Mouse (Mus musculus) embryonic facial prominence, embryonic 15.5 days (tissue): Measurements from ENCODE around the gene Bax. TPM values are rescaled to one million over a fixed set of nuclear protein-coding genes. Genes with fewer than 3 reads are reported as not detected.
A peak's percentile ranks its signal among the peaks of the same experiment; 100 is the strongest.

Experiments
- ATAC-seq: fragments of 200-750 bp; cut with Nextera tagmentation; 2 replicates; pipeline ENCODE4 v1.8.0; 2017; ENCODE audit warnings: low read depth, moderate TSS enrichment; ENCODE audit not compliant: insufficient number of reproducible peaks, low FRiP score, low TSS enrichment
- H3K27ac ChIP-seq: fragments of 300-500 bp; sonication (generic); replicated peaks from 2 replicates; pipeline ENCODE4 v1.5.1; 2015; ENCODE audit warnings: mild to moderate bottlenecking, inconsistent platforms
- H3K27me3 ChIP-seq: fragments of 300-500 bp; sonication (generic); 2 replicates; pipeline ENCODE4 v1.6.1; 2015; ENCODE audit warnings: inconsistent platforms
- H3K36me3 ChIP-seq: fragments of 300-500 bp; sonication (generic); 2 replicates; pipeline ENCODE4 v1.6.1; 2015; ENCODE audit warnings: mild to moderate bottlenecking, inconsistent platforms
- H3K4me1 ChIP-seq: fragments of 300-500 bp; sonication (generic); 2 replicates; pipeline ENCODE4 v1.6.1; 2015; ENCODE audit warnings: inconsistent platforms
- H3K4me2 ChIP-seq: fragments of 300-500 bp; sonication (generic); replicated peaks from 2 replicates; pipeline ENCODE4 v1.6.1; 2015; ENCODE audit warnings: mild to moderate bottlenecking, inconsistent platforms
- H3K4me3 ChIP-seq: fragments of 300-500 bp; sonication (generic); replicated peaks from 2 replicates; pipeline ENCODE4 v1.5.1; 2015; ENCODE audit warnings: mild to moderate bottlenecking, inconsistent platforms
- H3K9ac ChIP-seq: fragments of 300-500 bp; sonication (generic); 2 replicates; pipeline ENCODE4 v1.6.1; 2015; ENCODE audit warnings: inconsistent platforms
- H3K9me3 ChIP-seq: fragments of 300-500 bp; sonication (generic); replicated peaks from 2 replicates; pipeline ENCODE4 v1.6.1; 2016; ENCODE audit warnings: inconsistent platforms
- WGBS: fragments of 180-500 bp; shearing (Covaris S2); methylation state at CpG from one replicate; pipeline ENCODE4 v1.1.7; 2015; 5-methylcytosine and 5-hydroxymethylcytosine counted together
- polyA plus RNA-seq: library from polyadenylated mRNA; unstranded; fragments of >200 nt; fragmentation: Nextera tagmentation; extraction: Ambion mirVana; gene quantifications from 2 replicates; pipeline ENCODE4 v1.2.1, GENCODE M21; 2015

The Bax gene
- polyA plus RNA-seq, 1 experiment from 2014 or later = 156 TPM

- peak overlapping the region; percentile 72 for H3K9ac ChIP-seq
- H3K36me3 ChIP-seq = peaks cover 28% of the 10 kb centered on the region
- H3K4me3 ChIP-seq = peak overlapping the region; percentile 83
- H3K27me3 ChIP-seq = no peaks in the 10 kb centered on the region
- H3K27ac ChIP-seq = peak overlapping the region; percentile 89
- peak; percentile 1; the same call in 1 of the 2 replicates for ATAC-seq
- H3K9me3 ChIP-seq = no peaks in the 10 kb centered on the region
- WGBS = 2% methylated on average over 16 of the region's 16 CpGs
- peaks cover 50% of the 10 kb centered on the region for H3K4me1 ChIP-seq
- peak overlapping the region; percentile 94 for H3K4me2 ChIP-seq
Measured at GRCm38 (mm10) chr7:45435038-45435437, 31.7 kb downstream of the Bax start.

GRCm38 (mm10) chr7:45434203-45435015, 32.3 kb downstream of the Bax start, which contains the start of gene Gys1:
TSS of gene Gys1 (plus strand) at chr7:45434844.
- no peaks in the 10 kb centered on the region for H3K9me3 ChIP-seq
- peak within 1 kb of the TSS; percentile 94 for H3K4me2 ChIP-seq
- peaks cover 52% of the 10 kb centered on the region for H3K4me1 ChIP-seq
- WGBS = 0% methylated on average over 45 of the region's 45 CpGs
- peak; percentile 95 for ATAC-seq
- peaks cover 27% of the 10 kb centered on the region for H3K36me3 ChIP-seq
- H3K9ac ChIP-seq = peak within 1 kb of the TSS; percentile 91
- H3K27me3 ChIP-seq = no peaks in the 10 kb centered on the region
- peak within 1 kb of the TSS; percentile 83 for H3K4me3 ChIP-seq
- H3K27ac ChIP-seq = peak within 1 kb of the TSS; percentile 89

- Histone ChIP-seq H3K27ac (peak overlapping the region; percentile 89), H3K36me3 (peaks cover 30% of the 10 kb centered on the region), H3K9ac (peak overlapping the region; percentile 91), H3K4me3 (peak overlapping the region; percentile 83), H3K9me3 (no peaks in the 10 kb centered on the region), H3K4me1 (peaks cover 52% of the 10 kb centered on the region), H3K4me2 (peak overlapping the region; percentile 94), H3K27me3 (no peaks in the 10 kb centered on the region)
- ATAC-seq = no peak
- WGBS = under 1% methylated on average over 7 of the region's 7 CpGs
Measured at GRCm38 (mm10) chr7:45433835-45434202, 32.9 kb downstream of the Bax start.

- H3K36me3 ChIP-seq = peaks cover 89% of the 10 kb centered on the region
- no peak overlapping the region for H3K4me3 ChIP-seq
- H3K9me3 ChIP-seq = no peaks in the 10 kb centered on the region
- 0 out of 2 replicates have a peak, but pooled peaks cover 3% of the 10 kb centered on the region for H3K4me1 ChIP-seq
- 92% methylated on average over 8 of the region's 8 CpGs for WGBS
- no peaks in the 10 kb centered on the region for H3K27me3 ChIP-seq
- ATAC-seq = no peak
- no peak overlapping the region for H3K9ac ChIP-seq
- H3K4me2 ChIP-seq = no peak overlapping the region
- no peak overlapping the region for H3K27ac ChIP-seq
Measured at GRCm38 (mm10) chr7:45426556-45426955, 40.1 kb downstream of the Bax start.

GRCm38 (mm10) chr7:45421194-45421593, 45.5 kb downstream of the Bax start:
- Histone ChIP-seq H3K4me2 (no peak overlapping the region), H3K4me3 (no peak overlapping the region), H3K27me3 (peaks cover 15% of the 10 kb centered on the region), H3K36me3 (peaks cover 49% of the 10 kb centered on the region), H3K4me1 (peaks cover 26% of the 10 kb centered on the region), H3K9ac (no peak overlapping the region), H3K9me3 (no peaks in the 10 kb centered on the region), H3K27ac (no peak overlapping the region)
- no peak for ATAC-seq
- WGBS = 90% methylated on average over 14 of the region's 14 CpGs

GRCm38 (mm10) chr7:45420615-45420919, 46.1 kb downstream of the Bax start, which contains the start of gene Lhb:
TSS of gene Lhb (plus strand) at chr7:45420820.
- 58% methylated on average over 6 of the region's 6 CpGs for WGBS
- peaks cover 21% of the 10 kb centered on the region for H3K27me3 ChIP-seq

GRCm38 (mm10) chr7:45419859-45420614, 46.7 kb downstream of the Bax start:
- H3K4me3 ChIP-seq = peak overlapping the region; percentile 4; the same call in 1 of the 2 replicates
- peak overlapping the region; percentile 28; the same call in 1 of the 2 replicates for H3K4me2 ChIP-seq
- peaks cover 36% of the 10 kb centered on the region for H3K4me1 ChIP-seq
- peaks cover 27% of the 10 kb centered on the region for H3K27me3 ChIP-seq
- H3K27ac ChIP-seq = no peak overlapping the region
- WGBS = 13% methylated on average over 27 of the region's 27 CpGs
- ATAC-seq = no peak
- H3K9me3 ChIP-seq = no peaks in the 10 kb centered on the region
- no peak overlapping the region for H3K9ac ChIP-seq
- peaks cover 41% of the 10 kb centered on the region for H3K36me3 ChIP-seq

More at GRCm38 (mm10) chr7:45420615-45420919, 46.1 kb downstream of the Bax start, which contains the start of gene Lhb:
- H3K36me3 ChIP-seq = peaks cover 46% of the 10 kb centered on the region
- no peaks in the 10 kb centered on the region for H3K9me3 ChIP-seq
- H3K4me3 ChIP-seq = peak within 1 kb of the TSS; percentile 4; the same call in 1 of the 2 replicates
- ATAC-seq = no peak
- H3K27ac ChIP-seq = no peak within 1 kb of the TSS
- peaks cover 30% of the 10 kb centered on the region for H3K4me1 ChIP-seq
- H3K9ac ChIP-seq = no peak within 1 kb of the TSS
- peak within 1 kb of the TSS; percentile 28; the same call in 1 of the 2 replicates for H3K4me2 ChIP-seq

GRCm38 (mm10) chr7:45417962-45418492, 48.7 kb downstream of the Bax start:
- peaks cover 55% of the 10 kb centered on the region for H3K4me1 ChIP-seq

GRCm38 (mm10) chr7:45415636-45416035, 51.1 kb downstream of the Bax start:
- H3K27ac ChIP-seq = no peak overlapping the region; the same call in 1 of the 2 replicates
- no peaks in the 10 kb centered on the region for H3K9me3 ChIP-seq
- no peak for ATAC-seq
- H3K4me2 ChIP-seq = peak overlapping the region; percentile 29
- 20% methylated on average over 37 of the region's 37 CpGs for WGBS
- no peak overlapping the region for H3K9ac ChIP-seq
- peaks cover 61% of the 10 kb centered on the region for H3K27me3 ChIP-seq
- peak overlapping the region; percentile 10 for H3K4me3 ChIP-seq
- no peaks in the 10 kb centered on the region for H3K36me3 ChIP-seq
- H3K4me1 ChIP-seq = peaks cover 55% of the 10 kb centered on the region

More at GRCm38 (mm10) chr7:45417962-45418492, 48.7 kb downstream of the Bax start:
- H3K4me3 ChIP-seq = no peak overlapping the region
- H3K9ac ChIP-seq = no peak overlapping the region
- no peak for ATAC-seq
- H3K27ac ChIP-seq = no peak overlapping the region
- H3K4me2 ChIP-seq = peak overlapping the region; percentile 13
- H3K36me3 ChIP-seq = peaks cover 21% of the 10 kb centered on the region
- 10% methylated on average over 13 of the region's 13 CpGs for WGBS
- no peaks in the 10 kb centered on the region for H3K9me3 ChIP-seq
- peaks cover 44% of the 10 kb centered on the region for H3K27me3 ChIP-seq

GRCm38 (mm10) chr7:45414740-45415224, 51.9 kb downstream of the Bax start:
- no peak overlapping the region for H3K4me3 ChIP-seq

More at GRCm38 (mm10) chr7:45414740-45415224, 51.9 kb downstream of the Bax start:
- no peaks in the 10 kb centered on the region for H3K36me3 ChIP-seq
- H3K9me3 ChIP-seq = no peaks in the 10 kb centered on the region
- peak overlapping the region; percentile 92; the same call in 1 of the 2 replicates for H3K4me2 ChIP-seq
- ATAC-seq = no peak
- WGBS = 35% methylated on average over 12 of the region's 12 CpGs
- H3K27ac ChIP-seq = no peak overlapping the region
- peaks cover 46% of the 10 kb centered on the region for H3K4me1 ChIP-seq
- no peak overlapping the region for H3K9ac ChIP-seq
- H3K27me3 ChIP-seq = peaks cover 67% of the 10 kb centered on the region
